Mouse (Mus musculus) cerebellum, adult 2 months (tissue): ENCODE measurements around the gene Plcl2. TPM values are rescaled to one million over a fixed set of nuclear protein-coding genes. Genes with fewer than 3 reads are reported as not detected.
A peak's percentile ranks its signal among the peaks of the same experiment; 100 is the strongest.

Source experiments
- DNase-seq, 2 experiments: peaks; one replicate each; pipeline ENCODE4 v3.0.0; 2021
- H3K27ac ChIP-seq: fragments of 200-500 bp; 2 replicates; pipeline ENCODE4 v1.5.1; 2012; ENCODE audit warnings: low read length, control low read depth, inconsistent platforms; ENCODE audit not compliant: insufficient read depth
- H3K27me3 ChIP-seq: fragments of 200-500 bp; 2 replicates; pipeline ENCODE4 v1.6.1; 2012; ENCODE audit warnings: inconsistent platforms, mild to moderate bottlenecking, low read length, moderate library complexity; ENCODE audit not compliant: control insufficient read depth, insufficient read depth
- H3K4me1 ChIP-seq: fragments of 200-500 bp; 2 replicates; pipeline ENCODE4 v1.6.1; 2011; ENCODE audit warnings: low read length; ENCODE audit not compliant: control insufficient read depth, insufficient read depth
- H3K4me3 ChIP-seq: fragments of 200-500 bp; replicated peaks from 2 replicates; pipeline ENCODE3; 2011; ENCODE audit warnings: mild to moderate bottlenecking, low read depth, low read length, control low read depth; ENCODE audit not compliant: insufficient read depth
- CTCF ChIP-seq: fragments of 200-500 bp; IDR thresholded peaks from 2 replicates; pipeline ENCODE4 v1.5.1; 2011; ENCODE audit warnings: low read depth, mild to moderate bottlenecking, control low read depth, low read length, moderate library complexity, borderline replicate concordance; ENCODE audit not compliant: insufficient read depth
- POLR2A ChIP-seq: fragments of 200-500 bp; IDR thresholded peaks from 2 replicates; pipeline ENCODE4 v1.6.1; 2011; ENCODE audit warnings: low read length, control low read depth, borderline replicate concordance; ENCODE audit not compliant: insufficient read depth
- WGBS: fragments of 180-500 bp; shearing (Covaris S2); methylation state at CpG from one replicate; pipeline ENCODE4 v1.1.7; 2018; 5-methylcytosine and 5-hydroxymethylcytosine counted together
- polyA plus RNA-seq: library from polyadenylated mRNA; depleted of rRNA; stranded (reverse); fragments of >200 nt; gene quantifications from 2 replicates; pipeline ENCODE4 v1.2.3, GENCODE M21; 2012

The Plcl2 gene
- polyA plus RNA-seq, 1 experiment = 26.5 TPM

DNA sequence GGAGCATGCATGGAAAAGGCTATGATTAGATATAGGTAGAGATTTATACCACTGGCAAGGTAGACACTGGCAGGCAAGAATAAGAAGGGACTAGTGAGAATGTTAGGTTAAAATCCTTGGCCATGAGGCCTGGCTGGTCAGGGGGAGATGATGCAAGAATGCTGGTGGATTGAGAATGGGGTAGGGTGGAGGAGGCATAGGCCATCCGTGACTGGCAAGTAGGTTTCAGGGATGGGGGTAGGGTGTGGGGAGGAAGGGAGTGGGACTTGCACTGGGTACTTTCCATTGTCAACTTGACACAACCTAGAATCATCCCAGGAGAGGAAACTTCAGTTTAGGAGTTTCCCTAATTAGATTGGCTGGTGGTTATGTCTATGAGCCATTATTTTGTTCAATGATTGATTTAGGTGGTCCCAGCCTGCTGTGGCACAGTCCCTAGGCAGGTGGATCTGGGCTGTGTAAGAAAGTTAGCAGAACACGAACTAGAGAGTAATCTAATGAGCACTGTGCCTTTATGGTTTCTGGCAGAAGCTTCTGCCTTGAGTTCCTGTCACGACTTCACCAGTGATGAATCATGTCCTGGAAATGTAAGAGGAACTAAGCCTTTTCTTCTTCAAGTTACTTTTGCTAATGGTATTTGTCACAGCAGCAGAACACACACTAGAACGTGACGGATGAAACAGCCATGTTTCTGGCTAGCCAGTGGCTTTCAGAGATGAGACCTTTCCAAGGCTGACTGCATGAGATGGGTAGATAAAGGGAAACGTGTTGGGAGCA, 4.9 kb upstream of the Plcl2 start:
- TF ChIP-seq CTCF (no peak), POLR2A (no peak)
- H3K4me3 ChIP-seq = no peak overlapping the region
- WGBS = 90% methylated on average over 6 of the region's 6 CpGs
- H3K4me1 ChIP-seq = no peaks in the 10 kb centered on the region; the same call in 1 of the 2 replicates
- DNase-seq = peak in 1 of 2 experiments; percentile 2
- no peak overlapping the region for H3K27ac ChIP-seq
- H3K27me3 ChIP-seq = no peaks in the 10 kb centered on the region

DNA sequence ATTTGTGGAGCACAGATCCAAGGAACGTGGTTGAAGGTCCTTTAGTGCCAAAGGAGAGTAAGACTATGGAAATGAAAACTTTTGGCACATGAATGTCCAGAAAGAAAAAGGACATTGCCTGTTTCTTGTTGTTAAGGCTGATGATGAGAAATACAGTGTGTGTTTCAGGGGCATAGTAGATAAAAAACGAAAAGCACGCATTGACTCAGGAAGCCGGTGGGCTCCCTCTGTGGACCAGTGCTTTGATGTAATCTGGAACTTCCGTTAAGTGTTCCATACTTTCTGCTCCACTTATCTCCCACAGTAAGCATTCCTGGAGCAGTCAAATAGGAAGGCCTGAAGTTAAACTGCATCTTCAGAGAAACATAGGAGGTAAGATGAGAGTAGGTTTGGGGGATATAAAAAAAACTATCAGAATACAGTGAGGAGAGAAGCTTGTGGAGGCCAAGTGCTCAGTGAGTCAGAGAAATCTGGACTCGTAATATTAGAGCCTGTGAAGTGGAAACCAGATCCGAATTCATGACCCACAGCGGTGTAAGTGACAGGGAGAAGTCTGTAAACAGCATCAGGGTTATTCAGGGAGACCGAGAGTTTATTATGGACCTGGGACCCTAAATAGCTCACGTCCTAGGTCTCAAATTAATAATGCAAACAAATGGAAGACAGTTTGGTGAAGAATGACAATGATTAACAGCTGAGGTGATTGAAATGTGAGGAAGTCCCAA, 3.1 kb upstream of the Plcl2 start:
- peaks cover 4% of the 10 kb centered on the region; the same call in 1 of the 2 replicates for H3K4me1 ChIP-seq
- WGBS = 81% methylated on average over 10 of the region's 10 CpGs
- TF ChIP-seq POLR2A = no peak
- no peak for TF ChIP-seq CTCF

DNA sequence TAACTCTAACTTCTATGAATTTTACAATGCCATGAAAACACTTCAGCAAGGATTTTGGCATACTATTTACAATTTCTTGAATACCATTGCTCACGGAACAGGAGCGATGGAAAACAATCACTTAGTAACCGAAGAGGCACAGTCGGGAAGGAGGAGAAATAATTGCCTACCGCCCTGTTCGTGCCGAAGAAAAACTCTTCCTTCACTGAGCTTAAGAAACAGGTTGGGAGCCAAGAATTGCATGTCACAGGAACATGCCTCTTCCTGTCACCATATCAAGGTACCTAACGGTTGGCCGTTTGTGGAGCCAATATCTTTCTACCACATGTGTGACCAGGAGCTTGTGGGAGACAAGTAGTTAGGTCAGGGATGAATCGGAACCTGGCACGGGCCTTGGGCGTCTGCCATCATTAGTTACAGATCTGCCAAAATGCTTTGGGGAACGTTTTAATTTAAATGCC, 2.3 kb upstream of the Plcl2 start:
- Histone ChIP-seq H3K27me3 (no peaks in the 10 kb centered on the region), H3K4me1 (peaks cover 5% of the 10 kb centered on the region; the same call in 1 of the 2 replicates), H3K4me3 (no peak overlapping the region), H3K27ac (no peak overlapping the region)
- 18% methylated on average over 13 of the region's 13 CpGs for WGBS
- TF ChIP-seq POLR2A = no peak
- no peak for TF ChIP-seq CTCF
- peak; percentile 56 to 60 for DNase-seq

More for the DNA sequence above, 3.1 kb upstream of the Plcl2 start:
- no peaks in the 10 kb centered on the region for H3K27me3 ChIP-seq
- no peak overlapping the region for H3K4me3 ChIP-seq
- peak in 1 of 2 experiments; percentile 4 for DNase-seq
- H3K27ac ChIP-seq = no peak overlapping the region

DNA sequence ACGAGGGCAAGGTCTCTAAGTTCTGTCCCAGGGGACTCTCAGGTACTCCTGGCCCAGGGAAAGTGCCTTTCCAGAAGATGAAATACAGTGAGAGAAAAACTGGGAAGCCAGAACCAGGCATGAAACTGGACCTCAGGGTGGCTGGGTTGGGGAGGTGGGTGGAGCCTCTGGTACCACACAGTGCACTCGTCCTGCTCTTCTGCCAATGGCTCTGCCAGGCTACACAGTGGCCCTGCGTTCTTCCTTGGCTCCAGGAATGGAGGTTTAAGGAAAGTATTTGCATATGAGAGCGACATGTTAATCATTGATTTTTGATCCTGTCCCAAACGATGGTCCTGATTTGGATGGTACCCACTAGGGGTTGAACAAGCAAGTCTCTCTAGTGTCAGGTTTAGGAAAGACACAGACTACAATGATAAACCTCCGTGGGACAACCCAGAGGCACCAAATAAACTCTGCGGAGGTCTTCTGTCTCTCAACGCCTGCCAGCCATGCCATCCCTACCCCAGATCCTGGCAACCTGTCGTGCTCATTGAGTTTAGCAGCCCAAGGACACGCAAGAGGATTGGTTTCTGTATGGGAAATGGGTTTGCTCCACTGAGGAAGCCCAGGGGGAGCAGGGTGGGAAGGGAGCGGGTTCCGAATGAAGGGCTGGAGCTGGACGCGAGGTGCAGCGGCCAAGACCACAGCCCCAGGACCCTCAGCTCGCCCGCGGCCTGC, 988 bp upstream of the Plcl2 start:
- TF ChIP-seq POLR2A = no peak
- TF ChIP-seq CTCF = no peak
- WGBS = 16% methylated on average over 18 of the region's 18 CpGs

DNA sequence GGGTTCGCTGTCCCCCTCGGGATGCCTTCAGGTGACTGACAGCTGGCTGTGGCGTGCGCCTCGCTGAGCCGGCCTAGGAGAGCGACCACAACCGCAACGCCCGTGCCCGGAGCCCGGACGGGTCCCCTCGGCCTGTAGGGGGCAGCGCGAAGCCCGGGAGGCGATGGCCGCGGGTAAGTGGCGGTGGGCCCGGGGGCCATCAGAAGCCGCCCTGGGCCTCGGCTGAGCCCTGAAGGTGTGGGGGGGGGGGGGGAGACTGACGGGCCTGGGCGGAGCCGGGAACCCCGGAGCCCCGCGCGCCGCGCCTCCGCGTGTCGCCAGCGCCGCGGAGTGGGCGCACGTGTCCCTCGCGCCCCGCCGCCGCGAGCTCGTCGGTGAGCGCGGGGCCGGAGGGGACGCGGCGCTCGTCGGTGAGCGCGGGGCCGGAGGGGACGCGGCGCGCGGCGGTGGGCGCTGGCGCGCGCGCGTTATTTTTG, 390 bp upstream of the Plcl2 start:
- H3K27me3 ChIP-seq = no peaks in the 10 kb centered on the region
- TF ChIP-seq CTCF (peak; percentile 33; the same call in 1 of the 2 replicates), POLR2A (no peak)
- H3K4me1 ChIP-seq = peaks cover 13% of the 10 kb centered on the region; the same call in 1 of the 2 replicates
- peak; percentile 76 to 85 for DNase-seq
- H3K4me3 ChIP-seq = peak overlapping the region; percentile 94
- H3K27ac ChIP-seq = peak overlapping the region; percentile 94
- WGBS = under 1% methylated on average over 54 of the region's 72 CpGs

More for the DNA sequence above, 988 bp upstream of the Plcl2 start:
- Histone ChIP-seq H3K4me1 (peaks cover 10% of the 10 kb centered on the region; the same call in 1 of the 2 replicates), H3K4me3 (peak overlapping the region; percentile 94), H3K27me3 (no peaks in the 10 kb centered on the region), H3K27ac (peak overlapping the region; percentile 4; the same call in 1 of the 2 replicates)
- DNase-seq = peak in 1 of 2 experiments; percentile 47

DNA sequence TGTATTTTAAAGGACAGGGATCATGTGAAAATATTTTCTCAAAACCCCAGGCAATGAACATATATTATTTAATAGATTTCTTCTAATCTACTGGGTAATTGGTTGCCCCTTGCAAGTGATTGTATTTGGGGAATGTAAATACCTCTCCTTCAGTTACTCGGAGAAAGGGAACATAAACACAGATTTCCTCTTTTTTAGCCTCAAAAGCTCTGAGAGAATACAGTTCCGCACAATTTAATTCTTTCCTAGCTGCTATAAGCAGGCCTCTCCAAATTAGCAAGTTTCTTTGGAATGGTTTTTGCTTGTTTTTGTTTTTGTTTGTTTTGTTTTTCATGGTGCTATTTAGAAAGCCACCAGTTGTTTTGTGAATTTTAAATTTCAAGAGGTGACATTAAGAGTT, 1.1 kb downstream of the Plcl2 start:
- no peak for DNase-seq
- WGBS = 26% methylated on average over 2 of the region's 2 CpGs
- Histone ChIP-seq H3K4me3 (peak overlapping the region; percentile 94), H3K27ac (peak overlapping the region; percentile 94; the same call in 1 of the 2 replicates), H3K4me1 (peaks cover 13% of the 10 kb centered on the region; the same call in 1 of the 2 replicates), H3K27me3 (no peaks in the 10 kb centered on the region)
- no peak for TF ChIP-seq POLR2A
- no peak for TF ChIP-seq CTCF

DNA sequence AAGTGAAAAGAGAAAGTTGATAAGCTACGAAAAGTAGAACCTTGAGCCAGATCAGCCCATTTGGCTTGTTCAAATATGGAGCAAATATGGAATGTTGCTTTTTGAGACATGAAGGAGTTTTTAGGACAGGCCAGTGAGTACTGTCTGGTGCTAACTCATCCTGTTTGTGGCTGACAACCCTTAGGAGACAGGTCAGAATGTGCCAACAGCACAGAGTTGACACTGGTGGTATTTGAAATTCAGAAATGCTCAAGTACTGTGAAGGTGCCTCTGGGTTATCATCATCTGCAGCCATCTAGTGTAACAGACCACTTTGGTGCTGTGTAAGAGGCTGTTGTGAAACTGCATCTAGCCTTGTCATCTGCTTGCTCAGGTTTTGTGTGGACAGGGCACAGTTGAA, 1.5 kb downstream of the Plcl2 start:
- no peak for DNase-seq
- 41% methylated on average over 1 of the region's 1 CpGs for WGBS
- Histone ChIP-seq H3K27ac (no peak overlapping the region; the same call in 1 of the 2 replicates), H3K4me1 (peaks cover 13% of the 10 kb centered on the region; the same call in 1 of the 2 replicates), H3K4me3 (peak overlapping the region; percentile 59), H3K27me3 (no peaks in the 10 kb centered on the region)
- TF ChIP-seq CTCF = no peak
- no peak for TF ChIP-seq POLR2A

DNA sequence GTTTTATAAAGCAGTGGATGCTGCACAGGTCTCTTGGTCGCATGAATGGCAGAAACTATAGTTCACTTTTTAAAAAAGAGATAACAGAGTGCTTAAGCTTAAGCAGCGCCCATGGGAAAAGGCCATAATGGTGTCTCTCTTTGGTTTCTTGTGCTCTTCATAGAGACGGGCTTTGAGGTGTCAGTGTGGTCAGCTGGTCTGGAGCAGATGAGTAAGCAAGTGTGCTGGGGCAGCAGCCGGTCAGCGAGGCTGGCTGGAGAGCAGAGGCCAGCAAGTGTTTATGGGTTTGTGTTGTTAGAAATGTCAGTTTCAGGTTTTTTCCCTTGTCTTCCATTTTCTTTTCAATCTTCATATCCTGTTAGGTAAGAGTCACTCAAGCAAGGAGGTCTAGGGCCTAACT, 3.0 kb downstream of the Plcl2 start:
- WGBS = 65% methylated on average over 5 of the region's 5 CpGs
- Histone ChIP-seq H3K4me3 (no peak overlapping the region), H3K27me3 (no peaks in the 10 kb centered on the region), H3K4me1 (peaks cover 13% of the 10 kb centered on the region; the same call in 1 of the 2 replicates), H3K27ac (no peak overlapping the region)
- no peak for TF ChIP-seq POLR2A
- no peak for TF ChIP-seq CTCF
- DNase-seq = no peak
